In the genomic region with DNA sequence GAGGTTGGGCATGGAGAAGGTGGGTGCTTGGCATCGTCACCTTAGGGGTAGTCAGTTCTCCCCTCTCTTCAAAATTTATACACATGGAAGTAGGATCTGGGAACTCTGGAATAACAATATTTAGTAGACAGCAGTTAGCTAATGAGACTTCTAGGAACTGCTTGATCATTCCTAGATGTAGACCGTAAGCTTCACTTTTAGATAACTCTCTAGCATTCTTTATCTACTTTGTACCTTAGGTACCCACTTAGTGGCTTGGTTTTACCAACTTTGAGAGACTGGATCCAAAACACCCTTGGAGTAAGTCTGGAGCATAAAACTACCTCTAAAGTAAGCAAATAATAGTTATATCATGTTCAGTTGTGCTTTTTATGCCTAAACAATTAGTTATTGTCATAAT, we compare ENCODE assay signal across 18 mouse cellular contexts. TPM values are rescaled to one million over a fixed set of nuclear protein-coding genes. Genes with fewer than 3 reads are reported as not detected.
DNase-seq lines count a peak whose midpoint lies in the region; ATAC-seq and TF ChIP-seq lines count a peak whose summit lies in the region.
"Had no signal": no experiment of that assay in that cellular context is flagged by ENCODE, and none has a peak within 500 bp of the region (broad histone marks: within the 10 kb centered on the region; RNA-seq: fewer than 3 reads in every experiment).

No protein-coding gene starts in this region.

- WGBS in liver, embryonic 12.5 days (ENCODE audit: insufficient replicate concordance): 48% methylated on average over 2 of the region's 2 CpGs
- WGBS in liver, postnatal 0 days (ENCODE audit: insufficient replicate concordance): 76% methylated on average over 2 of the region's 2 CpGs
- 56% methylated on average over 2 of the region's 2 CpGs for WGBS in liver, embryonic 13.5 days (ENCODE audit: insufficient replicate concordance)

- no peak overlapping the region for H3K9ac ChIP-seq in liver, embryonic 12.5 days
- no peak overlapping the region for H3K9ac ChIP-seq in liver, postnatal 0 days (replicated peaks)
- no peak overlapping the region for H3K9ac ChIP-seq in liver, embryonic 13.5 days
- H3K9ac ChIP-seq: embryonic facial prominence, embryonic 12.5 days; forebrain, embryonic 13.5 days; forebrain, embryonic 15.5 days; forebrain, postnatal 0 days had no signal

- H3K9me3 ChIP-seq in liver, embryonic 12.5 days (replicated peaks): no peaks in the 10 kb centered on the region
- H3K9me3 ChIP-seq in liver, postnatal 0 days (ENCODE audit: low read length): no peaks in the 10 kb centered on the region
- H3K9me3 ChIP-seq in liver, embryonic 13.5 days (replicated peaks): no peaks in the 10 kb centered on the region
- H3K9me3 ChIP-seq: embryonic facial prominence, embryonic 10.5 days; embryonic facial prominence, embryonic 12.5 days; forebrain, embryonic 13.5 days; forebrain, embryonic 15.5 days had no signal

- no peak overlapping the region for H3K4me3 ChIP-seq in liver, embryonic 12.5 days
- no peak overlapping the region for H3K4me3 ChIP-seq in liver, postnatal 0 days (ENCODE audit: low read depth, low read length)
- H3K4me3 ChIP-seq in liver, embryonic 13.5 days (replicated peaks): no peak overlapping the region
- H3K4me3 ChIP-seq: embryonic facial prominence, embryonic 10.5 days; embryonic facial prominence, embryonic 12.5 days; forebrain, embryonic 13.5 days; forebrain, embryonic 15.5 days had no signal

- TF ChIP-seq CTCF in liver, postnatal 0 days (IDR thresholded peaks at IDR 0.05; ENCODE audit: low read depth): no peak

- H3K27ac ChIP-seq in liver, embryonic 12.5 days: peak overlapping the region; percentile 37
- H3K27ac ChIP-seq in liver, postnatal 0 days (ENCODE audit: low read depth): no peak overlapping the region
- H3K27ac ChIP-seq in liver, embryonic 13.5 days: 0 out of 2 replicates have a peak overlapping the region, but pooled peaks have one; percentile 19
- H3K27ac ChIP-seq: embryonic facial prominence, embryonic 10.5 days; embryonic facial prominence, embryonic 12.5 days; forebrain, embryonic 13.5 days; forebrain, embryonic 15.5 days had no signal

- H3K4me1 ChIP-seq in liver, embryonic 12.5 days: peaks cover 24% of the 10 kb centered on the region
- H3K4me1 ChIP-seq in liver, postnatal 0 days (ENCODE audit: insufficient read depth): no peaks in the 10 kb centered on the region
- H3K4me1 ChIP-seq in liver, embryonic 13.5 days (replicated peaks): peaks cover 23% of the 10 kb centered on the region
- H3K4me1 ChIP-seq: embryonic facial prominence, embryonic 12.5 days; forebrain, embryonic 13.5 days; forebrain, embryonic 15.5 days had no signal

- peak overlapping the region; percentile 27 for H3K4me2 ChIP-seq in liver, embryonic 12.5 days
- no peak overlapping the region for H3K4me2 ChIP-seq in liver, postnatal 0 days (ENCODE audit: low read depth, low read length)
- H3K4me2 ChIP-seq in liver, embryonic 13.5 days: no peak overlapping the region
- H3K4me2 ChIP-seq: embryonic facial prominence, embryonic 12.5 days; forebrain, embryonic 13.5 days; forebrain, embryonic 15.5 days had no signal

- H3K27me3 ChIP-seq in liver, embryonic 12.5 days (replicated peaks): no peaks in the 10 kb centered on the region
- H3K27me3 ChIP-seq in liver, postnatal 0 days (ENCODE audit: insufficient read depth, low read length): no peaks in the 10 kb centered on the region
- H3K27me3 ChIP-seq in liver, embryonic 13.5 days: no peaks in the 10 kb centered on the region
- H3K27me3 ChIP-seq: embryonic facial prominence, embryonic 12.5 days; forebrain, embryonic 13.5 days; forebrain, embryonic 15.5 days had no signal

- TF ChIP-seq EP300 in liver, postnatal 0 days (IDR thresholded peaks at IDR 0.05; ENCODE audit: low read depth): no peak

- ATAC-seq in liver, embryonic 12.5 days: peak; percentile 78
- no peak for ATAC-seq in liver, postnatal 0 days
- peak; percentile 72 for ATAC-seq in liver, embryonic 13.5 days (ENCODE audit: low read depth)
- ATAC-seq: forebrain, embryonic 13.5 days; forebrain, embryonic 15.5 days; forebrain, postnatal 0 days had no signal

- H3K36me3 ChIP-seq in liver, embryonic 12.5 days: peaks cover 16% of the 10 kb centered on the region
- H3K36me3 ChIP-seq in liver, postnatal 0 days (replicated peaks; ENCODE audit: insufficient read depth, low read length): peaks cover 16% of the 10 kb centered on the region; the same call in 1 of the 2 replicates
- H3K36me3 ChIP-seq in liver, embryonic 13.5 days: peaks cover 13% of the 10 kb centered on the region
- H3K36me3 ChIP-seq: embryonic facial prominence, embryonic 12.5 days had no signal

- DNase-seq in liver, postnatal 0 days: no peak
- DNase-seq in liver, embryonic 13.5 days: no peak
- no peak for DNase-seq in cerebellum, adult 18-20 months
- DNase-seq in right cerebral cortex, adult 18-20 months: no peak
- DNase-seq: adrenal gland, adult 2 months; adrenal gland, postnatal 10 days; adrenal gland, postnatal 25 days; cerebellum, adult 11-12 months; cerebellum, adult 8-10 months; cerebellum, adult 9-11 months; cerebellum, postnatal 14 days; cerebellum, postnatal 36 days; forebrain, postnatal 0 days had no signal

RNA-seq across cellular contexts. Expression of gene Agps, which starts 20.5 kb away (rescaled TPM):
- 26.7 and 29.7 TPM in 2 replicates for polyA plus RNA-seq in liver, embryonic 12.5 days (2016; fragmentation: Nextera tagmentation; extraction: Ambion mirVana)
- polyA plus RNA-seq in liver, postnatal 0 days (2015; fragmentation: Nextera tagmentation; extraction: Ambion mirVana): 5.1 and 5.7 TPM in 2 replicates
- polyA plus RNA-seq in liver, embryonic 13.5 days (2015; fragmentation: Nextera tagmentation; extraction: Ambion mirVana): 14.3 and 18.2 TPM in 2 replicates
